Mouse (Mus musculus): ENCODE results near the gene Prkar1b.

The Prkar1b gene

GRCm38 (mm10) chr5:139146476-139147075, 3.2 kb downstream of the Prkar1b start:
- DNase-seq (ENCODE audit: low spot score), result no peak

- DNase-seq (ENCODE audit: low spot score), result no peak
Observed at GRCm38 (mm10) chr5:139145726-139146125, 4.1 kb downstream of the Prkar1b start.

- no peak for DNase-seq (ENCODE audit: low spot score)
Observed at GRCm38 (mm10) chr5:139143890-139144289, 5.9 kb downstream of the Prkar1b start.

- DNase-seq (ENCODE audit: low spot score), result peak; percentile 32
Observed at GRCm38 (mm10) chr5:139141326-139141725, 8.5 kb downstream of the Prkar1b start.

GRCm38 (mm10) chr5:139140589-139140988, 9.2 kb downstream of the Prkar1b start:
- no peak for DNase-seq (ENCODE audit: low spot score)

GRCm38 (mm10) chr5:139138926-139139472, 10.8 kb downstream of the Prkar1b start:
- no peak for DNase-seq (ENCODE audit: low spot score)

- no peak for DNase-seq (ENCODE audit: low spot score)
Observed at GRCm38 (mm10) chr5:139138261-139138925, 11.4 kb downstream of the Prkar1b start.

- DNase-seq (ENCODE audit: low spot score), result no peak
Observed at GRCm38 (mm10) chr5:139137176-139137575, 12.6 kb downstream of the Prkar1b start.

GRCm38 (mm10) chr5:139136341-139136740, 13.5 kb downstream of the Prkar1b start:
- no peak for DNase-seq (ENCODE audit: low spot score)

- DNase-seq (ENCODE audit: low spot score), result no peak
Observed at GRCm38 (mm10) chr5:139134501-139134900, 15.3 kb downstream of the Prkar1b start.

GRCm38 (mm10) chr5:139130351-139130750, 19.4 kb downstream of the Prkar1b start:
- DNase-seq (ENCODE audit: low spot score), result no peak

GRCm38 (mm10) chr5:139129572-139130151, 20.1 kb downstream of the Prkar1b start:
- DNase-seq (ENCODE audit: low spot score), result no peak

GRCm38 (mm10) chr5:139129078-139129477, 20.7 kb downstream of the Prkar1b start:
- DNase-seq (ENCODE audit: low spot score), result no peak

GRCm38 (mm10) chr5:139128476-139129065, 21.2 kb downstream of the Prkar1b start:
- DNase-seq (ENCODE audit: low spot score), result no peak

- no peak for DNase-seq (ENCODE audit: low spot score)
Observed at GRCm38 (mm10) chr5:139125717-139126116, 24.1 kb downstream of the Prkar1b start.

- DNase-seq (ENCODE audit: low spot score), result no peak
Observed at GRCm38 (mm10) chr5:139118961-139119276, 30.9 kb downstream of the Prkar1b start.

- DNase-seq (ENCODE audit: low spot score), result peak; percentile 47
Observed at GRCm38 (mm10) chr5:139118139-139118960, 31.5 kb downstream of the Prkar1b start.

GRCm38 (mm10) chr5:139115507-139115906, 34.3 kb downstream of the Prkar1b start:
- DNase-seq (ENCODE audit: low spot score), result no peak

- no peak for DNase-seq (ENCODE audit: low spot score)
Observed at GRCm38 (mm10) chr5:139114876-139115275, 34.9 kb downstream of the Prkar1b start.

GRCm38 (mm10) chr5:139112418-139112817, 37.4 kb downstream of the Prkar1b start:
- DNase-seq (ENCODE audit: low spot score), result no peak

GRCm38 (mm10) chr5:139111991-139112390, 37.8 kb downstream of the Prkar1b start:
- DNase-seq (ENCODE audit: low spot score), result no peak

Measured in lung, postnatal 25 days (tissue).